Mouse (Mus musculus): ENCODE measurements around the gene Vmn1r2. TPM values are rescaled to one million over a fixed set of nuclear protein-coding genes. Genes with fewer than 3 reads are reported as not detected.

Gene Vmn1r2
- total RNA-seq (2023), result not detected

GRCm38 (mm10) chr4:3167020-3167419, at the start of gene Vmn1r2:
Vmn1r2 (plus strand) TSS chr4:3167320.

GRCm38 (mm10) chr4:3185258-3185657, 18.1 kb downstream of the Vmn1r2 start, which contains the start of gene Vmn1r3:
Vmn1r3 (minus strand) TSS chr4:3185358.

Other genes with a start within 250 kb of the Vmn1r2 start
- gene Vmn1r3, start 18.0 kb downstream of the Vmn1r2 start, total RNA-seq (2023), result not detected